Mouse (Mus musculus) heart, postnatal 10 days (tissue): ENCODE measurements around the gene Tns1. TPM values are rescaled to one million over a fixed set of nuclear protein-coding genes. Genes with fewer than 3 reads are reported as not detected.

Source experiments
- DNase-seq, 2 experiments: peaks; one replicate each; pipeline ENCODE4 v3.0.0; 2021
- intact Hi-C: fragments of 180-260 bp; cut with DNase I; formaldehyde crosslinking; loops from one replicate; pipeline ENCODE4 v1.15.1; 2025
- total RNA-seq, 2 experiments: library from RNA; stranded (reverse); gene quantifications; 2 replicates each; pipeline ENCODE4 v1.2.3; 2021

Tns1 gene
- total RNA-seq, 2 experiments from 2014 or later = 532 to 688 TPM

DNA sequence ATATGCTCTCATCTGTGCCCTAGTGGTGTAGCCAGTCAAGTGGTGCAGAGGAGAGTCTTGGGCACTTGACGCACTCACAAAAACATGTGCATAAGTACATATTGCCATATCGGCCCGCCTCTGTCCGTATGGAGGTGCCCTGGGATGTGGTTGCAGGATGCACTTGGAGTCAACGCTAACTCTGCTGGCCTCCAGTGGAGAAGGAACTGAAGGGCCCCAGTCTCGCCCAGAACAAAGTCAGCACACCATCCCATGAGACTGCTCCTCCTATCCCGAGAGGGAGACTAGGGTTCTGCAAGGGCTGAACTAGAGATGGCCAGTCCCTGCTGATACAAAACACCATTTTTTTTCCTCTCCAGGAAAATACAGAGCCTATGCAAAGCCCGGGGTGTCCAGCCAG, 1.0 kb downstream of the Tns1 start:
- intact Hi-C loops = no loop called here
- no peak for DNase-seq

DNA sequence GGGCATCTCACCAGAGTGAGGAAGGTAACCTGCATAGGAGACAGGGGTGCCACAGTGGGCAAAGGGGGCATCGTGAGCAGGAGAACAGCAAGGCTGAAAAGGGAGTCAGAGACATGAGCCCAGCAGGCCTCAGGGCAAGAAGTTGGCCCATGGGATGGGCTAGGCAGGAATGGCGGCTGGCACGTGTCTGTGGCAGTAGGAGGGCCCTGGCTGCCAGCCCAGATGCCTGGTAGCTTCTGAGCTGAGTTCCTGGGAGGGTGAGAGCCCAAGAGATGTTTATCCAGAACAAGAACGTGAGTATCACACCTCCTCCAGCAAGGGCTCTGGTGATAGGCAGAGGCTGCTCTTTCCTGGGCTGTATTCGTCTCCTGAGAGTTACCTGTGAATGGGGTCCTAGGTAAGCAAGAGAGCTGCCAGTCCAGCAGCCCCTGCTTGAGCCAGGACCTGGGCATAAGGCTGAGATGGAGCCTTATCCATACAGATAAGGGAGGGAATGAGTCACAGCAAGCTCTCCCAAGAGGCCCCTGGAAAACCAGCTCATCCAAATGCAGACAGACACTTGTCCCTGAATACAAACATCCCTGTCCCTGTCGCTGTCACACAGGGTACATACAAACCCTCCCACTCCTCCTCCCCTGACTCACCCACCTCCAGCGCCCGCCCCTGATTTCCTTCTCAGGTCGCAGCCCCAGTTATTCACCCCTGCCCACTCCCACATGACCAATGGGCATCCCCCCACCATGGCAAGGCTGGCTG, 2.2 kb downstream of the Tns1 start:
- DNase-seq = peak; percentile 80 to 83
- intact Hi-C loops = loop anchor here (2.0 kb wide), 1 partner anchor 17 kb away; no protein-coding TSS in a partner anchor

GRCm38 (mm10) chr1:74121138-74121537, 3.1 kb downstream of the Tns1 start:
- DNase-seq = no peak
- intact Hi-C loops = loop anchor here (2.0 kb wide), 1 partner anchor 16 kb away; no protein-coding TSS in a partner anchor

GRCm38 (mm10) chr1:74119115-74119514, 5.1 kb downstream of the Tns1 start:
- peak; percentile 77 to 82 for DNase-seq
- intact Hi-C loops = no loop called here

GRCm38 (mm10) chr1:74117876-74118275, 6.4 kb downstream of the Tns1 start:
- peak in 1 of 2 experiments; percentile 67 for DNase-seq
- intact Hi-C loops = no loop called here

- DNase-seq = no peak
- intact Hi-C loops = no loop called here
These were observed 11.2 kb downstream of the Tns1 start for GRCm38 (mm10) chr1:74113071-74113470.

DNA sequence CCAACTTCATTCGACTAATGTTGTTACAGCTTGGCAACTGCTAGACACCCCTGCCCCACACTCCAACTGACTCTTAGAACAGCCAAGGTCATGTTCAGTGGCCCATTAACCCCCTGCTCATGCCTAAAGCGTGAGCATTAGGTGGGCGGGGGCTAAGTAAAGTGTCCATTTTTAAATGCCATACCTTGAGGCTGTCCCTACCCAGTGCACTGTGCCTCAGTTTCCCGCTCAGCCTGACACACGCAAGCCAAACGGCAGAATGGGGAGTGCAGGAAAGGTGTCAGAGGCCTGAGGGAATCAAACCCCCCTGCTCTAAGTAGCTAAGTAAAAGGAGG, 12.6 kb downstream of the Tns1 start:
- no peak for DNase-seq
- intact Hi-C loops = no loop called here

DNA sequence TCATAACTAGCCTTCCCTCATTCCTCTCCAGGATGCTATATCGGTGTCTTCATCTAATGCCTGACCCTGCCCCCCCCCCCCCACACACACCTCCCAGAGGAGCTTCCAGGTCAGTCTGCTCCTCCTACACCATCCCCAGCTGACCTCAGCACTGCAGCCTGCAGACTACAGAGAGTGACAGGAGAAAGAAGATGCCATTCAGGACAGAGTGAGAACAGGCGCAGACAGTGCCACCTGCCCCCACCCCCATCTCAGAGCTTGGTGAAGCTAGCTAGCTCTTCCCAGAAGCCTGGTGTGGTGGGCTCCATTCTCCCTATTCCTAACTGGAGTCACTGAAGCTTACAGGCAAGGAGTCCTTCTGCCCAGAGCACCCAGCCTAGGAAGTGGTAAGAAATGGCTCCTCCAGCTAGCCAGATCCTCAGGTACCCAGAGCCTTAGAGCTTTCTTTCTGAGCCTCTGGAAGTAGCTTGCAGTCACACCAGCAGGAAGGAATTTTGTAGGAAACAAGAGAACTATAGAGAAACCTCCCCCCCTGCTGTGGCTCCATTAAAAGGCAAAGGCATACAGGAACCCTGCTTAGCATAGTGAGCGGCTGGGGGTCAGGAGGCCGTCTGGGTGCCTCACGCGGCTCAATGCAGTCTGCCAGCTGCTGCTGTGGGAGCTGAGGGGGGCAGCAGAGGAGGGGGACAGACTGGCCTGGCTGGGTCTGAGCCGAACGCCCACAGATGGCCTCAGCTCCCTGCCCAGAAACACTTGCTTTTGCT, 13.1 kb downstream of the Tns1 start:
- intact Hi-C loops = no loop called here
- DNase-seq = no peak

DNA sequence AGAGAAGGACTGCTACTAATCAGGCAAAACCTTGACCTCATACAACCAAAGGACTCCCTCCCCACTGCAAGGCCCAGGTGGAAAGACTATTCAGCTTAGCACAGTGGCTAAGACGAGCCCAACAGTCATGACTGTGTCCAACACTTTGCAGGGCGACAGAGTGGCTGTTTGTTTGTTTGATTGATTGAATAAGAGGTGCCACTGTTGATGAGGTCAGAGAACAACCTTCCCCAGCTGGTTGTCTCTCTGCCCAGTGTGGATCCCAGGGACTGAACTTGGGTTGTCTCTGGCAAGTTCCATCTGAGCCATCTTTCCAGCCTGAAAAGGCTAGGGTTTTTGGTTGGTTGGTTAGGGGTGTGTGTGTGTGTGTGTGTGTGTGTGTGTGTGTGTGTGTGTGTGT, 14.6 kb downstream of the Tns1 start:
- intact Hi-C loops = no loop called here

GRCm38 (mm10) chr1:74107931-74108618, 16.2 kb downstream of the Tns1 start:
- intact Hi-C loops = no loop called here
- DNase-seq = peak in 1 of 2 experiments; percentile 60

More for the DNA sequence above, 14.6 kb downstream of the Tns1 start:
- DNase-seq = no peak

GRCm38 (mm10) chr1:74106214-74106613, 18.0 kb downstream of the Tns1 start:
- DNase-seq = no peak

GRCm38 (mm10) chr1:74105660-74106059, 18.6 kb downstream of the Tns1 start:
- intact Hi-C loops = loop anchor here (2.0 kb wide), 1 partner anchor 15 kb away; no protein-coding TSS in a partner anchor
- DNase-seq = peak; percentile 79 to 89

More at GRCm38 (mm10) chr1:74106214-74106613, 18.0 kb downstream of the Tns1 start:
- intact Hi-C loops = no loop called here

DNA sequence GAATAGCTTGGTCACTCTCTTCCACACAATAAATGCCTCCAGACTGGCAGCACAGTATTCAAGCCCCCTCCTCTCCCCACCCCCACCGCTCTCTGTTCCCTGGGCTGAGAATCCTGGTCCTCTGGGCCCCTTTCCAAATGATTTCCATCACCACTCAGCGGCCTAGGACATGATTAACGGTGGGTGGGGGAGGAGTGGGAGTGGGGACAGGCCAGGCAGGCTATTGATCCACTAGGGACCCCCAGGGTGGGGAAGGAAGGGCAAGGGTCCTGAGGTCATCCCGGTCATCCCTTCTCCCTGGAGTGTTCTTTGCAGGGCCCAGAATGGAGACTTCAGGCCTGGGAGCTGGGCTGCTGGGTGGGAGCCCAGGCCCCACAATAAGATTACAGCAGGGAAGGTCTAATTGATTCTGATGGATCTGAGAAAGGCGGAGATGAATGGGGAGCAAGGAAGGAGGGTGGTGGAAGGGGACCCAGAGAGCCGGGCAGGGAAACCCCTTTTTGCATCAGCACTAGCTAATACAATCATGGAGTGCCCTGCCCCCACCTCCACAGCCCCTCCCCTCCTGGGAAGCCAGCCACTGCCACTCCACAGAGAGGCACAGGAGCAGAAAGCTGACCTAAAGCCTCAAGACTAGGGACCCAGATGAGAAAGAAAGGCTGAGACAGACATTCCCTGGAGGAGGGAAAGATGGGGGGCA, 20.4 kb downstream of the Tns1 start:
- DNase-seq = peak; percentile 73 to 75

GRCm38 (mm10) chr1:74099001-74099435, 25.2 kb downstream of the Tns1 start:
- peak in 1 of 2 experiments; percentile 68 for DNase-seq
- intact Hi-C loops = no loop called here

More for the DNA sequence above, 20.4 kb downstream of the Tns1 start:
- intact Hi-C loops = loop anchor here (2.0 kb wide), 1 partner anchor 17 kb away; no protein-coding TSS in a partner anchor

DNA sequence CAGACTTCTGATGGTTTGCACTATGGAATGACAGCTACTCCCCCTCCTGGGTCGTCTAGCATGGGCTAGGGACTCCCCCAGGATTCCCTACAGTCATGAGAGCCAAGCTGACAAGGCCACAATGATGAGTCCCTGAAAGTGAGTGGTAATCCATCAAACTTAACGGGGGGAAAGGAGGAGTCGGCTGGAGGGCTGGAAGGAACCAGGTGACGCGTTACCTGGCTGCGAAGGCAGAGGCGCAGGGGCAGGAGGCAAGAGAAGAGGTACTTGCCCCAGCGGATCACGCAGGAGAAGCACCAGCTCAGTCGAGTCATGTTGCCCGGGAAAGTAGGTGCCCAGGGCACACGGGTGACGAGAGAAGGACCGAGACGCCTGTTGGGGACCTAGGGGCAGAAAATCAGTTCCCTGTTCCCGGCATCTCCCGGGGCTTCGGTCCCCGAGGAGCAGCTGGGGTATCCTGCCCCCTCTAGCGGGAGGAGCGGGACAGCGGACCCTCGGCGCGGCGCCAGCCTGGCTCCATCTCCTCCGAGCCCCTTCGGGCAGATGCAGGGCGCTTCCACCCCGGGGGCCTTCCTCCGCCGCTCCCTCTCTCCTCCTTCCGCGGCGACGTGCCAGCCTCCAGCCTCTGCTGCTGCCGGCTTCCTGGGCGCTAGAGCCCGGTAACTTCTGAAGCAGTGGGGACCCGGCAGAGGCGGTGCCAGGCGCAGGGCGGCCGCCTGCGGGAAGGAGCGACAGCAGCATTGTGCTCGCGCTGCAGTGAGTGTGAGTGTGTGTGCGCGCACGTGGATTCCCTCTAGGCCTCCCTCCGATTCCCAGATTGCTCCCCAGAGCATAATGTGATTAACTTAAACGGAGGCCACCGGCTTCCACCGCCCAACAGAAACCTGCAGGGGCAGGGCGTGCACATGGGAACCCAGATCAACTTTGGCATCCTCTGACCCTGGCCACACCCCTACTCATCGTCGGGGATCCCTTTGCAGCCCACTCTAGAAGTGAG, 25.9 kb downstream of the Tns1 start:
- DNase-seq = peak; percentile 61 to 64
- intact Hi-C loops = no loop called here

DNA sequence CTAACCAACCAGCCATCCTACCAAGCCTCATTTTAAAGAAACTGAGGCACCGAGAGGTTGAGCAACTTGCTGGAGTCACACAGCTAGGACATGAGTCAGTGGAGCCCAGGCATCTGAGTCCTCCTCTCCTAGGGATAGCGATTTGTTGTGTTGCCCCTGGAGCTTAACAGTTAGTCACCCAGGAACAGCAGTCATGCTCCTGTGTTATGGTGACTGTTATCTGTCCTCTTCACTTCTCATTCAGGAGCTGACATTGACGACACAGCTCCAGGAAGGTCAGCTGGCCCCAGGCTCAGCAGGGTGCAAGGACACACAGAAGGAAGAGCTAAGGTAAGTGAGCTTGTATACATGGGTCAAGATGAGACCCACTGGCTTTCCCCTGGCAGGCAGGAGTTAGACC, 28.5 kb downstream of the Tns1 start:
- DNase-seq = no peak
- intact Hi-C loops = no loop called here

GRCm38 (mm10) chr1:74095296-74095695, 29.0 kb downstream of the Tns1 start:
- intact Hi-C loops = no loop called here
- no peak for DNase-seq

- intact Hi-C loops = no loop called here
- peak; percentile 41 to 51 for DNase-seq
These were observed 29.6 kb downstream of the Tns1 start for GRCm38 (mm10) chr1:74094497-74095270.
